Mouse (Mus musculus) adipose tissue, adult 10 weeks (tissue): ENCODE measurements around the gene 1700024P04Rik. TPM values are rescaled to one million over a fixed set of nuclear protein-coding genes. Genes with fewer than 3 reads are reported as not detected.

ENCODE experiments used
- polyA plus RNA-seq: library from polyadenylated mRNA; stranded (reverse); fragments of 350-450 nt; fragmentation: Illumina TruSeq; extraction: RNeasy Lipid Tissue Mini Kit (QIAGEN cat#74804); gene quantifications from one replicate; pipeline ENCODE4 v1.2.3, GENCODE M21; 2014; ENCODE audit warnings: low read depth, low replicate concordance

The 1700024P04Rik gene
- 10.5 TPM for polyA plus RNA-seq

DNA sequence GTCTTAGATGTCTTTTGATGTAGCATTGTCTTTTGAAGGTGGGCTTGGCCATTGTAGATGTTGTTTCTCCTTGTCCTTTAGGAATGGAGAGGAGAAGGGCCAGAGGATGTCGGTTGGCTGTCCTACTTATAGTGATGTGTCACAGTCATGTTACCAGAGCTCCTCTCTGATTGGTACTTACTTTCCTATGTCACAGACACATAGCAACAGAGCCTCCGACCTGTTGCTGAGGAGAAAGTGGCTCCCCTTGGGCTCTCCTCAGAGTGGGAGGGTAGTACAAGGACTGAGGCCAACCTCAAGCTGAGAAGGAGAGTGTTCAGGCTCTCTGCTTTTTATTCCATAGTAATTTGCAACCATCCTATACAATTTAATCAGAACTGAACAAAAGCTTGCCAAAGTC, at the start of gene 1700024P04Rik:
Gene 1700024P04Rik (minus strand): TSS at position 101 of the 400 bp plus-strand sequence.

Other genes with a start within 250 kb of the 1700024P04Rik start
- 28.4 TPM for gene Fcho2, start 169.1 kb downstream of the 1700024P04Rik start, polyA plus RNA-seq
- gene Tnpo1, start 58.2 kb downstream of the 1700024P04Rik start, polyA plus RNA-seq: 42.2 TPM
- gene Zfp366, start 200.3 kb upstream of the 1700024P04Rik start, polyA plus RNA-seq: 5.7 TPM